Mouse (Mus musculus) neural tube, embryonic 11.5 days (tissue): ENCODE measurements around the gene Gbp2b. TPM values are rescaled to one million over a fixed set of nuclear protein-coding genes. Genes with fewer than 3 reads are reported as not detected.
"Not testable (repeated sequence)": the region's sequence is repeated elsewhere in the genome, so short reads cannot be mapped to it uniquely, and the experiment has no call there.

Experiments
- ATAC-seq: fragments of 200-750 bp; cut with Nextera tagmentation; 2 replicates; pipeline ENCODE4 v1.8.0; 2017; ENCODE audit warnings: moderate number of reproducible peaks, mild to moderate bottlenecking, moderate TSS enrichment, moderate library complexity; ENCODE audit not compliant: insufficient read depth, low FRiP score, low TSS enrichment
- DNase-seq: peaks from one replicate; pipeline ENCODE4 v3.0.0-alpha.2; 2015; ENCODE audit warnings: low spot score
- H3K27ac ChIP-seq: fragments of 300-500 bp; sonication (generic); 2 replicates; pipeline ENCODE4 v1.5.1; 2014; ENCODE audit warnings: low read depth, mild to moderate bottlenecking, low read length
- H3K27me3 ChIP-seq: fragments of 300-500 bp; sonication (generic); 2 replicates; pipeline ENCODE4 v1.6.1; 2014; ENCODE audit warnings: mild to moderate bottlenecking, low read length, mixed read lengths; ENCODE audit not compliant: control insufficient read depth, insufficient read depth
- H3K36me3 ChIP-seq: fragments of 300-500 bp; sonication (generic); 2 replicates; pipeline ENCODE4 v1.6.1; 2014; ENCODE audit warnings: mild to moderate bottlenecking, low read length, moderate library complexity, mixed read lengths; ENCODE audit not compliant: control insufficient read depth, insufficient read depth
- H3K4me1 ChIP-seq: fragments of 300-500 bp; sonication (generic); 2 replicates; pipeline ENCODE4 v1.6.1; 2014; ENCODE audit warnings: low read length, mixed read lengths; ENCODE audit not compliant: control insufficient read depth, insufficient read depth
- H3K4me2 ChIP-seq: fragments of 300-500 bp; sonication (generic); 2 replicates; pipeline ENCODE4 v1.6.1; 2014; ENCODE audit warnings: low read depth, mild to moderate bottlenecking, moderate library complexity
- H3K4me3 ChIP-seq: fragments of 300-500 bp; sonication (generic); 2 replicates; pipeline ENCODE4 v1.5.1; 2014; ENCODE audit warnings: low read depth, low read length
- H3K9ac ChIP-seq: fragments of 300-500 bp; sonication (generic); 2 replicates; pipeline ENCODE4 v1.6.1; 2014; ENCODE audit warnings: mild to moderate bottlenecking, low read length
- H3K9me3 ChIP-seq: fragments of 300-500 bp; sonication (generic); 2 replicates; pipeline ENCODE4 v1.6.1; 2016; ENCODE audit warnings: low read length; ENCODE audit not compliant: control insufficient read depth
- WGBS: fragments of 180-500 bp; shearing (Covaris S2); extraction: QIAGEN DNeasy Blood & Tissue Kit; methylation state at CpG from one replicate; pipeline ENCODE4 v1.1.7; 2014; 5-methylcytosine and 5-hydroxymethylcytosine counted together
- microRNA-seq: library from miRNA; unstranded; fragments of <30 nt; microRNA quantifications from one replicate; pipeline ENCODE4, GENCODE M21; 2016
- polyA plus RNA-seq: library from polyadenylated mRNA; unstranded; fragments of >200 nt; fragmentation: Nextera tagmentation; extraction: Ambion mirVana; gene quantifications from 2 replicates; pipeline ENCODE4 v1.2.1, GENCODE M21; 2014

Gene Gbp2b
- polyA plus RNA-seq, 1 experiment from 2014 or later, result not detected

- not testable (repeated sequence) for H3K9ac ChIP-seq, H3K27ac ChIP-seq, H3K36me3 ChIP-seq, DNase-seq, H3K4me3 ChIP-seq, ATAC-seq, H3K27me3 ChIP-seq, H3K4me2 ChIP-seq, H3K4me1 ChIP-seq, H3K9me3 ChIP-seq
- WGBS, result 66% methylated on average over 7 of the region's 7 CpGs
These were observed 53.2 kb downstream of the Gbp2b start for GRCm38 (mm10) chr3:142647836-142648235.

- WGBS, result 46% methylated on average over 2 of the region's 2 CpGs
- no peaks in the 10 kb centered on the region for H3K9me3 ChIP-seq
- H3K4me1 ChIP-seq, result no peaks in the 10 kb centered on the region
- H3K9ac ChIP-seq, result no peak overlapping the region
- ATAC-seq (no peak), DNase-seq (no peak)
- H3K4me3 ChIP-seq, result no peak overlapping the region
- no peaks in the 10 kb centered on the region for H3K27me3 ChIP-seq
- no peak overlapping the region for H3K27ac ChIP-seq
- H3K4me2 ChIP-seq, result no peak overlapping the region
- no peaks in the 10 kb centered on the region for H3K36me3 ChIP-seq
These were observed 55.6 kb downstream of the Gbp2b start for GRCm38 (mm10) chr3:142650205-142650604.

- Histone ChIP-seq H3K4me1 (no peaks in the 10 kb centered on the region), H3K27me3 (no peaks in the 10 kb centered on the region), H3K9me3 (no peaks in the 10 kb centered on the region), H3K4me2 (no peak overlapping the region), H3K36me3 (no peaks in the 10 kb centered on the region), H3K9ac (no peak overlapping the region), H3K4me3 (no peak overlapping the region), H3K27ac (no peak overlapping the region)
- DNase-seq (no peak), ATAC-seq (no peak)
- 95% methylated on average over 8 of the region's 8 CpGs for WGBS
These were observed 70.1 kb downstream of the Gbp2b start for GRCm38 (mm10) chr3:142664723-142665122.

Small RNAs within 50 kb of the gene (microRNA-seq; reads per million reads assigned to microRNA genes)
- not detected for gene Mir6381

Other genes with a start within 250 kb of the Gbp2b start
- 20.8 and 25.2 TPM in 2 replicates for gene Pdlim5, start 199.2 kb upstream of the Gbp2b start, polyA plus RNA-seq
- gene Gbp5, start 100.9 kb upstream of the Gbp2b start, polyA plus RNA-seq, result 0.07 and 0.08 TPM in 2 replicates
- 0.64 and 1.1 TPM in 2 replicates for gene Gbp7, start 64.5 kb upstream of the Gbp2b start, polyA plus RNA-seq
- gene Gbp3, start 34.8 kb upstream of the Gbp2b start, polyA plus RNA-seq, result 0.39 and 0.46 TPM in 2 replicates
- gene Gbp2, start 25.8 kb downstream of the Gbp2b start, polyA plus RNA-seq, result 0.09 and 0.21 TPM in 2 replicates
- gene Kyat3, start 106.2 kb downstream of the Gbp2b start, polyA plus RNA-seq, result 14.4 and 16.7 TPM in 2 replicates
- gene Gtf2b, start 170.2 kb downstream of the Gbp2b start, polyA plus RNA-seq, result 97.7 and 98.1 TPM in 2 replicates